Mouse (Mus musculus) megakaryocyte, embryonic 14.5 days (primary cell): Measurements from ENCODE around the gene Slfn4.

Experiments used
- FLI1 ChIP-seq: IDR thresholded peaks from 2 replicates; pipeline ENCODE4 v1.6.1; 2012; ENCODE audit warnings: low read length, inconsistent platforms, mixed read lengths
- GATA1 ChIP-seq: IDR thresholded peaks from 3 replicates; pipeline ENCODE4 v1.6.1; 2012; ENCODE audit warnings: mixed read lengths, low read length, inconsistent platforms, borderline replicate concordance

DNA sequence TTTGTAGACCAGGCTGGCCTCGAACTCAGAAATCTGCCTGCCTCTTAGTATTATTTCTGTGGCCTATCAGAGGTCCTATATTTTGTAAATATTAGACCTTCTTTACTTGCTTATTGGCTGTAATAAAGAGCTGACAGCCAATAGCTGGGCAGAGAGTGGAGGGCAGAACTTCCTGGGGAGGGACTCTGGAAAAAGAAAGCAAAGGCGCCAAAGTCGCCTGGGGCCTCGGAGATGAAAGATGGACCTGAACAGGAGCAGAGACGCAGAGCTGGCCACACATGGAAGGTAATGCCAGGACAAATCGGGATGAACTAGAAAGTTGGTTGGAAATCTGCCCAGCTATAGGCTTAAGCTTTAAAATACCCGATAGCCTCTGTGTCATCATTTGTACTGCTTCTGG, 48.4 kb downstream of the Slfn4 start:
- TF ChIP-seq FLI1 = no peak
- TF ChIP-seq GATA1 = no peak
